Mouse (Mus musculus): ENCODE data around the gene 1700029H14Rik.

1700029H14Rik gene

GRCm38 (mm10) chr8:13562118-13562517, at the start of gene 1700029H14Rik:
Gene 1700029H14Rik, minus strand, starts transcription at chr8:13562461.
- ChIA-PET POLR2A (interaction anchor here in 2 of 4 experiments (1.0 to 2.1 kb wide), 3 partner anchors 13 to 15 kb away, joined by 3 to 9 read pairs (median 4); no protein-coding TSS in a partner anchor), CTCF (interaction anchor here in 3 of 4 experiments (0.5 to 1.5 kb wide), 9 partner anchors 13 to 231 kb away, joined by 3 to 7 read pairs (median 3); no protein-coding TSS in a partner anchor)

GRCm38 (mm10) chr8:13611702-13612101, 49.4 kb upstream of the 1700029H14Rik start:
- ChIA-PET CTCF (no interaction called here), POLR2A (interaction anchor here in 1 of 4 experiments (0.6 kb wide), 1 partner anchor 11 kb away, joined by 7 read pairs; no protein-coding TSS in a partner anchor)

GRCm38 (mm10) chr8:13609971-13610370, 47.7 kb upstream of the 1700029H14Rik start:
- ChIA-PET CTCF (no interaction called here), POLR2A (no interaction called here)

- ChIA-PET POLR2A (no interaction called here), CTCF (no interaction called here)
Observed at GRCm38 (mm10) chr8:13608946-13609345, 46.7 kb upstream of the 1700029H14Rik start.

GRCm38 (mm10) chr8:13605920-13606480, 43.7 kb upstream of the 1700029H14Rik start:
- ChIA-PET POLR2A (interaction anchor here in 2 of 4 experiments (0.6 to 0.7 kb wide), 3 partner anchors 23 to 116 kb away, joined by 3 read pairs; no protein-coding TSS in a partner anchor), CTCF (no interaction called here)

- CTCF ChIA-PET: interaction anchor here in 2 of 4 experiments (0.6 to 1.2 kb wide), 3 partner anchors 12 to 77 kb away, joined by 3 to 4 read pairs (median 3); no protein-coding TSS in a partner anchor
- POLR2A ChIA-PET: interaction anchor here in 1 of 4 experiments (1.3 to 1.9 kb wide), 3 partner anchors 10 to 75 kb away, joined by 3 to 8 read pairs (median 4); partner anchors contain the start of gene Rasa3
Observed at GRCm38 (mm10) chr8:13602621-13603020, 40.4 kb upstream of the 1700029H14Rik start.

- POLR2A ChIA-PET: interaction anchor here in 3 of 4 experiments (0.7 to 1.9 kb wide), 5 partner anchors 8 to 77 kb away, joined by 3 to 8 read pairs (median 4); partner anchors contain the start of gene Rasa3 (in 1 of the 3)
- CTCF ChIA-PET: interaction anchor here in 1 of 4 experiments (0.5 kb wide), 1 partner anchor 11 kb away, joined by 3 read pairs; no protein-coding TSS in a partner anchor
Observed at GRCm38 (mm10) chr8:13601166-13601565, 38.9 kb upstream of the 1700029H14Rik start.

GRCm38 (mm10) chr8:13600716-13601115, 38.5 kb upstream of the 1700029H14Rik start:
- ChIA-PET CTCF (no interaction called here), POLR2A (interaction anchor here in 3 of 4 experiments (0.7 to 1.9 kb wide), 3 partner anchors 11 to 52 kb away, joined by 3 to 8 read pairs (median 7); no protein-coding TSS in a partner anchor)

- POLR2A ChIA-PET: no interaction called here
- CTCF ChIA-PET: interaction anchor here in 2 of 4 experiments (0.7 to 0.8 kb wide), 2 partner anchors 31 to 158 kb away, joined by 3 read pairs; partner anchors contain the start of gene Cdc16 (in 1 of the 2)
Observed at GRCm38 (mm10) chr8:13600204-13600603, 37.9 kb upstream of the 1700029H14Rik start.

GRCm38 (mm10) chr8:13597777-13598176, 35.5 kb upstream of the 1700029H14Rik start:
- POLR2A ChIA-PET: interaction anchor here in 1 of 4 experiments (1.1 kb wide), 2 partner anchors 46 to 104 kb away, joined by 3 read pairs; no protein-coding TSS in a partner anchor
- CTCF ChIA-PET: no interaction called here

GRCm38 (mm10) chr8:13595861-13596260, 33.6 kb upstream of the 1700029H14Rik start:
- POLR2A ChIA-PET: no interaction called here
- CTCF ChIA-PET: no interaction called here

GRCm38 (mm10) chr8:13594884-13595323, 32.6 kb upstream of the 1700029H14Rik start:
- ChIA-PET CTCF (interaction anchor here in 1 of 4 experiments (0.6 kb wide), 2 partner anchors 7 to 82 kb away, joined by 6 to 8 read pairs; no protein-coding TSS in a partner anchor), POLR2A (no interaction called here)

GRCm38 (mm10) chr8:13593340-13593739, 31.1 kb upstream of the 1700029H14Rik start:
- ChIA-PET POLR2A (interaction anchor here in 1 of 4 experiments (1.5 to 1.6 kb wide), 2 partner anchors 9 to 182 kb away, joined by 3 to 4 read pairs; no protein-coding TSS in a partner anchor), CTCF (no interaction called here)

GRCm38 (mm10) chr8:13591246-13591645, 29.0 kb upstream of the 1700029H14Rik start:
- CTCF ChIA-PET: no interaction called here
- POLR2A ChIA-PET: no interaction called here

- ChIA-PET CTCF (interaction anchor here in 1 of 4 experiments (0.6 kb wide), 1 partner anchor 120 kb away, joined by 3 read pairs; no protein-coding TSS in a partner anchor), POLR2A (no interaction called here)
Observed at GRCm38 (mm10) chr8:13589071-13589470, 26.8 kb upstream of the 1700029H14Rik start.

- CTCF ChIA-PET: no interaction called here
- POLR2A ChIA-PET: interaction anchor here in 2 of 4 experiments (0.6 to 1.0 kb wide), 2 partner anchors 36 to 149 kb away, joined by 3 read pairs; partner anchors contain the start of gene Tmem255b (in 1 of the 2)
Observed at GRCm38 (mm10) chr8:13584652-13585051, 22.4 kb upstream of the 1700029H14Rik start.

- POLR2A ChIA-PET: no interaction called here
- CTCF ChIA-PET: no interaction called here
Observed at GRCm38 (mm10) chr8:13577869-13578268, 15.6 kb upstream of the 1700029H14Rik start.

GRCm38 (mm10) chr8:13571999-13572398, 9.7 kb upstream of the 1700029H14Rik start:
- CTCF ChIA-PET: no interaction called here

GRCm38 (mm10) chr8:13557526-13557925, 4.7 kb downstream of the 1700029H14Rik start:
- ChIA-PET CTCF (interaction anchor here in 1 of 4 experiments (1.4 kb wide), 1 partner anchor 145 kb away, joined by 4 read pairs; no protein-coding TSS in a partner anchor), POLR2A (interaction anchor here in 1 of 4 experiments (1.2 kb wide), 1 partner anchor 8 kb away, joined by 4 read pairs; no protein-coding TSS in a partner anchor)

More at GRCm38 (mm10) chr8:13571999-13572398, 9.7 kb upstream of the 1700029H14Rik start:
- POLR2A ChIA-PET: interaction anchor here in 2 of 4 experiments (0.6 to 2.5 kb wide), 4 partner anchors 11 to 61 kb away, joined by 3 to 8 read pairs (median 4); no protein-coding TSS in a partner anchor

- CTCF ChIA-PET: interaction anchor here in 2 of 4 experiments (1.0 to 7.0 kb wide), 7 partner anchors 10 to 198 kb away, joined by 3 to 41 read pairs (median 3); no protein-coding TSS in a partner anchor
- POLR2A ChIA-PET: interaction anchor here in 2 of 4 experiments (0.7 to 6.4 kb wide), 8 partner anchors 9 to 234 kb away, joined by 3 to 77 read pairs (median 4); partner anchors contain the start of genes Cdc16 (in 1 of the 2), Rasa3 (in 1 of the 2) and Upf3a (in 1 of the 2)
Observed at GRCm38 (mm10) chr8:13551574-13551830, 10.8 kb downstream of the 1700029H14Rik start.
